Mouse (Mus musculus): ENCODE measurements around the gene Arntl. TPM values are rescaled to one million over a fixed set of nuclear protein-coding genes. Genes with fewer than 3 reads are reported as not detected.

Gene Arntl
- polyA plus RNA-seq, 1 experiment from 2014 or later: 8.6 TPM

DNA sequence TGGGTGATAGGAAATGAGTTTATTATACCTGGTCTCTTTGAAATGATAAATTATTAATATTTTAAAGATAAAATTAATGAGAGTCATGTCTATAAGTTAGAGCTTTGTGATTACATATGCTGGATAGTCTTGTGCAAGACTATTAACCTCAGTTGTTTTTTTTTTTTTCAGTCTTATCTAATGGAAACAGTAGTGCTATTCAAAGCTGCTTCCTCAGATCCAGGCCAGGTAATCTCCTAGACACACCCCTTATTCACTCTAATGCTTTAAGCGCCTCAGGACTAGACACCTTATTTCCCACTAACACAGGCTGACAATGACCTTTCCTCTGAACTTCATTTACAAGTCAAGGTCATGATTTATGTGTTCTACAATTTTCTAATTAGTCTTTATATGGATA is 141.8 kb downstream of the Arntl start:
- H3K27ac ChIP-seq (ENCODE audit: low read length): no peak overlapping the region
- 61% methylated on average over 1 of the region's 1 CpGs for WGBS
- H3K27me3 ChIP-seq (replicated peaks; ENCODE audit: control insufficient read depth, insufficient read depth, low read length): no peaks in the 10 kb centered on the region
- H3K9ac ChIP-seq (ENCODE audit: low read depth, low read length): no peak overlapping the region
- no peaks in the 10 kb centered on the region for H3K36me3 ChIP-seq (ENCODE audit: control insufficient read depth, insufficient read depth, low read length)
- no peaks in the 10 kb centered on the region for H3K4me1 ChIP-seq (ENCODE audit: control insufficient read depth, insufficient read depth, low read length)
- peak; percentile 70 for ATAC-seq
- H3K9me3 ChIP-seq (ENCODE audit: control insufficient read depth, low read length): no peaks in the 10 kb centered on the region
- no peak overlapping the region for H3K4me3 ChIP-seq (ENCODE audit: low read length)
- no peak overlapping the region for H3K4me2 ChIP-seq (ENCODE audit: low read depth, low read length)

Other genes with a start within 250 kb of the Arntl start
- gene Btbd10, start 161.9 kb downstream of the Arntl start, polyA plus RNA-seq (2015; fragmentation: Nextera tagmentation; extraction: Ambion mirVana): 13.3 and 14.5 TPM in 2 replicates
- not detected in 2 replicates for gene Pth, start 181.1 kb downstream of the Arntl start, polyA plus RNA-seq (2015; fragmentation: Nextera tagmentation; extraction: Ambion mirVana)

Data from intestine, embryonic 16.5 days (tissue).